Mouse (Mus musculus) midbrain, embryonic 14.5 days (tissue): ENCODE results near the gene Map4k3. TPM values are rescaled to one million over a fixed set of nuclear protein-coding genes. Genes with fewer than 3 reads are reported as not detected.

ENCODE experiments used
- ATAC-seq: fragments of 200-750 bp; cut with Nextera tagmentation; 2 replicates; pipeline ENCODE4 v1.8.0; 2017; ENCODE audit warnings: moderate number of reproducible peaks, moderate library complexity; ENCODE audit not compliant: low FRiP score, low TSS enrichment
- DNase-seq: peaks from one replicate; pipeline ENCODE4 v3.0.0-alpha.2; 2015
- H3K27ac ChIP-seq: fragments of 300-500 bp; sonication (generic); replicated peaks from 2 replicates; pipeline ENCODE4 v1.5.1; 2014; ENCODE audit warnings: mild to moderate bottlenecking, low read depth, low read length, moderate library complexity
- H3K27me3 ChIP-seq: fragments of 300-500 bp; sonication (generic); 2 replicates; pipeline ENCODE4 v1.6.1; 2014; ENCODE audit warnings: low read length, control low read depth, mixed read lengths; ENCODE audit not compliant: control insufficient read depth, insufficient read depth
- H3K36me3 ChIP-seq: fragments of 300-500 bp; sonication (generic); 2 replicates; pipeline ENCODE4 v1.6.1; 2014; ENCODE audit warnings: low read length, control low read depth; ENCODE audit not compliant: control insufficient read depth, insufficient read depth
- H3K4me1 ChIP-seq: fragments of 300-500 bp; sonication (generic); 2 replicates; pipeline ENCODE4 v1.6.1; 2014; ENCODE audit warnings: mild to moderate bottlenecking, antibody characterized with exemption, low read length, control low read depth; ENCODE audit not compliant: control insufficient read depth, insufficient read depth
- H3K4me2 ChIP-seq: fragments of 300-500 bp; sonication (generic); 2 replicates; pipeline ENCODE4 v1.6.1; 2014; ENCODE audit warnings: mild to moderate bottlenecking, low read length, moderate library complexity
- H3K4me3 ChIP-seq: fragments of 300-500 bp; sonication (generic); replicated peaks from 2 replicates; pipeline ENCODE4 v1.5.1; 2014; ENCODE audit warnings: low read depth, low read length
- H3K9ac ChIP-seq: fragments of 300-500 bp; sonication (generic); replicated peaks from 2 replicates; pipeline ENCODE4 v1.6.1; 2014; ENCODE audit warnings: mild to moderate bottlenecking, low read length, moderate library complexity
- H3K9me3 ChIP-seq: fragments of 300-500 bp; sonication (generic); 2 replicates; pipeline ENCODE4 v1.6.1; 2016; ENCODE audit warnings: low read length, control low read depth, mixed read lengths; ENCODE audit not compliant: control insufficient read depth
- WGBS: fragments of 180-500 bp; shearing (Covaris S2); extraction: QIAGEN DNeasy Blood & Tissue Kit; methylation state at CpG from one replicate; pipeline ENCODE4 v1.1.7; 2014; 5-methylcytosine and 5-hydroxymethylcytosine counted together
- polyA plus RNA-seq: library from polyadenylated mRNA; unstranded; fragments of >200 nt; fragmentation: Nextera tagmentation; extraction: Ambion mirVana; gene quantifications from 2 replicates; pipeline ENCODE4 v1.2.1, GENCODE M21; 2014

Gene Map4k3
- polyA plus RNA-seq, 1 experiment from 2014 or later, result 39.7 TPM

DNA sequence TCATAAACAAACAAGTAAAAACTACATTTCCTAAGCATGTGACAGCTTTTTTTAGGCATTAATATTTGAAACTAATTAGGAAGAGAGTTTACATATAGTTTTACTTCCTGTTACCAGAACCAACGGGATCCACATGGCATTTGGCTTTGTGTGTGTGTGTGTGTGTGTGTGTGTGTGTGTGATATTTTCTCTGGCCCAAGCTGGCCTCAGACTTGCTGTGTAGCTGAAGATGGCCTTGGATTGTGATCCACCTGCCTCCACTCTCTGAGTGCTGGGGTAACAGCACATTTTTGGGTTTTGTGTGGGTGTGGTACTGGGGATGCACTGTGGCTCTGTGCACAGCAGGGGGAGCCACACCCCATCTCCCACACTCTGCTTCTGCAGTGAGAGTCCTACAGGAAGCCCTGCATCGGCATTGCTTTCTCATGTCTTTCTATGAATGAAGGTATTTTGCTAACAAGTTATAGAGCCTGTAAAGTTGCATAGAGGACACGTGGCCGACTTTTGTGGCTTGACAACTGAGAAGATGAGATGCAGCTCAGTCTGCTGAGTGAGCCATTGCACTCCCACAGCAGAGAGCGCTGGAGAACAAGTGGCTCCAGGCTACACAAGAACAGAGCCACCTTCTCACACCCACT is 107.4 kb downstream of the Map4k3 start:
- Histone ChIP-seq H3K36me3 (0 out of 2 replicates have a peak, but pooled peaks cover 21% of the 10 kb centered on the region), H3K27me3 (no peaks in the 10 kb centered on the region), H3K9me3 (no peaks in the 10 kb centered on the region), H3K4me2 (no peak overlapping the region), H3K4me1 (no peaks in the 10 kb centered on the region), H3K27ac (no peak overlapping the region), H3K9ac (no peak overlapping the region), H3K4me3 (no peak overlapping the region)
- DNase-seq (peak; percentile 78), ATAC-seq (peak; percentile 55; the same call in 1 of the 2 replicates)
- 66% methylated on average over 5 of the region's 5 CpGs for WGBS

DNA sequence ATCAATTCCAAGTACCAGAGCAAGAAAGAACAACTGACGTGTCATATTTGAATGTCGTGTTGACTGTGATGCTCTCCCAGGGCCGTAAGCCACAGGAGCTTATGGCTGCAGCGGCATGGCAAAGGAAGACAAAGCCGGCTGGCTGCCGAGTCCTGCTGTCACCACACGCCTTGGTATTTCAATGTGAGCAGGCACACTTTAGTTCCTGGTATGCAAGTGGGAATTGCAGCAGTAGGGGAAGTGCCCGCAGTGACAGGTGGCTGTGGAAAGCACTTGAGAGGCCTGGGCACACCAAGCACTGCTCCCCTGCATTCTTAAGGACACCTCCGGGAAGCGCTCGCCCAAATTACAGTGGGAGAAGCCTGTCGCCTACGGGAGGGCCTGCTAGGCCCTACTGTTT is 108.7 kb downstream of the Map4k3 start:
- peak; percentile 12 for DNase-seq
- no peak for ATAC-seq
- Histone ChIP-seq H3K4me2 (no peak overlapping the region), H3K27ac (0 out of 2 replicates have a peak overlapping the region, but pooled peaks have one; percentile 14), H3K9ac (no peak overlapping the region), H3K9me3 (no peaks in the 10 kb centered on the region), H3K27me3 (no peaks in the 10 kb centered on the region), H3K4me1 (no peaks in the 10 kb centered on the region), H3K36me3 (peaks cover 34% of the 10 kb centered on the region), H3K4me3 (no peak overlapping the region)
- WGBS, result 81% methylated on average over 13 of the region's 13 CpGs

GRCm38 (mm10) chr17:80618890-80619289 is 109.4 kb downstream of the Map4k3 start:
- DNase-seq (peak; percentile 18), ATAC-seq (no peak)
- no peak overlapping the region for H3K9ac ChIP-seq
- no peak overlapping the region for H3K4me2 ChIP-seq
- H3K4me3 ChIP-seq, result no peak overlapping the region
- H3K27me3 ChIP-seq, result no peaks in the 10 kb centered on the region
- 75% methylated on average over 5 of the region's 5 CpGs for WGBS
- peaks cover 39% of the 10 kb centered on the region for H3K36me3 ChIP-seq
- no peaks in the 10 kb centered on the region for H3K9me3 ChIP-seq
- H3K27ac ChIP-seq, result no peak overlapping the region
- no peaks in the 10 kb centered on the region for H3K4me1 ChIP-seq

- ATAC-seq (no peak), DNase-seq (no peak)
- Histone ChIP-seq H3K4me3 (no peak overlapping the region), H3K9me3 (no peaks in the 10 kb centered on the region), H3K4me1 (no peaks in the 10 kb centered on the region), H3K27ac (no peak overlapping the region), H3K9ac (no peak overlapping the region), H3K36me3 (peaks cover 87% of the 10 kb centered on the region), H3K4me2 (no peak overlapping the region), H3K27me3 (no peaks in the 10 kb centered on the region)
- 97% methylated on average over 6 of the region's 6 CpGs for WGBS
Measured at GRCm38 (mm10) chr17:80603806-80604205, 124.5 kb downstream of the Map4k3 start.

DNA sequence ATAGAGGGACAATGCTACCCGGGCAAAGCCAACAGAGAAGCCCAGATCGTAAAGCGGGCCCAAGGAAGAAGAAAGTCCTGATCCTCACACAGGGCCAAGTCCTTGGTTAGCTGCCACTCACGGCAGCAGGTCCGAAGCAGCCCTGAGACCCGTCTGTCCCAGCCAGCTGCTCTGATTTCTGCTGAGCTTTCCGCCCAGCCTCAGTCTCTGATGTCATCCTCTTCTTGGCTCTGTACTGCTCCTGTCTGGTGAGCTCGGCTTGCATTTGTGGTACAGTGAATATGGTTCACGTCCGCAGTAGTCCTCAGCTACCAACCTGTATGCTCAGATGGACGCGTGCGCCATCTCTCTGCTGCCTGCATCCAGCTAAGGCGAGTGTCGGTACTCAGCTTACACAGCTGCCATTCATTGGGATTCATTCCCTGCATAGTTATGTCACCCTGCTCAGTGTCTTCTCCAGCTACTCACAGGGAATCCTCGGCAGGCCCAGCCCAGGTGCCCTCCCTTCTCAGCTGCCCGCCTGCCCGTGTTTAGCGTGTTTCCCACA is 125.1 kb downstream of the Map4k3 start:
- WGBS, result 96% methylated on average over 19 of the region's 19 CpGs
- Histone ChIP-seq H3K9me3 (no peaks in the 10 kb centered on the region), H3K27ac (no peak overlapping the region), H3K4me2 (no peak overlapping the region), H3K9ac (no peak overlapping the region), H3K36me3 (peaks cover 82% of the 10 kb centered on the region), H3K4me3 (no peak overlapping the region), H3K27me3 (no peaks in the 10 kb centered on the region), H3K4me1 (no peaks in the 10 kb centered on the region)
- ATAC-seq, result no peak
- no peak for DNase-seq

DNA sequence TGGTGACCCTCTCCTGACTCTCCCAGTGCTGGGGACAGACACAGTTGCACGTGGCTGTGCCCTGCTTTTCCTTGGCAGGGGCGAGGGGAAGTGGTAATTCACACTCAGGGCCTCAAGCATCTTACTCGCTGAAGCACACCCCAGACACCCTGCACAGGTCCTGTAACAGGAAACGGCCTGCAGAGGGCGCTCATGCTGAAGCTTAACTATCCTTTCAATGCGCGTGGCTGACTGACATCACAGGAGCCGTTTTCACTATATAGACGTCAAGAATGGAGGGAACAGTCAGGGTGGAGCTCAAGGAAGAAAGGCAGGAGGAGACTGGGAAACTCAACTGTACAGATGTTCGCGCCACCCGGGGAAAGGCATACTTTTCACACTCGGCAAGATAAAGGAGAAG is 126.9 kb downstream of the Map4k3 start:
- Histone ChIP-seq H3K36me3 (peaks cover 84% of the 10 kb centered on the region), H3K9ac (no peak overlapping the region), H3K4me1 (no peaks in the 10 kb centered on the region), H3K27me3 (no peaks in the 10 kb centered on the region), H3K4me3 (no peak overlapping the region), H3K27ac (no peak overlapping the region), H3K4me2 (no peak overlapping the region), H3K9me3 (no peaks in the 10 kb centered on the region)
- DNase-seq (peak; percentile 81), ATAC-seq (no peak; the same call in 1 of the 2 replicates)
- WGBS, result 53% methylated on average over 13 of the region's 13 CpGs

DNA sequence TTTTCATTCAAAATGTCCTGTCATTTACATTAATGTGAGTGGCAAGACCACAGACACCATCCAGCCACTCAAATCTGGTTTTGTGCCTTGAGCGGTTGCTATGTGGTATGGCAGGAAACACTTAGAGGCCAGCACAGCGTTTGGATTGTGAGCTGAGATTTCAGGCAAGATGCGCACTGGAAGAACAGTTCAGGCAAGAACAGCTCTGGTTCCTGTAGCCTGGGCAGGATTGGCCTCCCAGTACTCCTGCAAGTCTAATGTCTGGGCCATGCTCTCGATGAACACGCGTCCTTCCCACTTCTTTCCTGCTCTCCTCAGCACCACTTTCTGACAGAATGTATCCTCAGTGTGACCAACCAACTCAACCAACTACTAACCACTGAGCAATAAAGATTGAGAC is 145.2 kb downstream of the Map4k3 start:
- DNase-seq (no peak), ATAC-seq (no peak)
- Histone ChIP-seq H3K36me3 (peaks cover 49% of the 10 kb centered on the region), H3K9ac (no peak overlapping the region), H3K4me2 (no peak overlapping the region), H3K4me3 (no peak overlapping the region), H3K4me1 (no peaks in the 10 kb centered on the region), H3K27ac (no peak overlapping the region), H3K9me3 (no peaks in the 10 kb centered on the region), H3K27me3 (peaks cover 2% of the 10 kb centered on the region; the same call in 1 of the 2 replicates)
- 99% methylated on average over 6 of the region's 6 CpGs for WGBS

- no peak overlapping the region for H3K27ac ChIP-seq
- no peak overlapping the region for H3K4me3 ChIP-seq
- H3K4me1 ChIP-seq, result peaks cover 7% of the 10 kb centered on the region
- DNase-seq, result no peak
- H3K9ac ChIP-seq, result no peak overlapping the region
- H3K36me3 ChIP-seq, result peaks cover 39% of the 10 kb centered on the region
- no peaks in the 10 kb centered on the region for H3K9me3 ChIP-seq
- H3K4me2 ChIP-seq, result no peak overlapping the region
- peaks cover 3% of the 10 kb centered on the region; the same call in 1 of the 2 replicates for H3K27me3 ChIP-seq
- ATAC-seq, result no peak
- whole genome bisulfite sequencing, result 78% methylated on average over 6 of the region's 6 CpGs
Measured at GRCm38 (mm10) chr17:80579901-80580300, 148.4 kb downstream of the Map4k3 start.

DNA sequence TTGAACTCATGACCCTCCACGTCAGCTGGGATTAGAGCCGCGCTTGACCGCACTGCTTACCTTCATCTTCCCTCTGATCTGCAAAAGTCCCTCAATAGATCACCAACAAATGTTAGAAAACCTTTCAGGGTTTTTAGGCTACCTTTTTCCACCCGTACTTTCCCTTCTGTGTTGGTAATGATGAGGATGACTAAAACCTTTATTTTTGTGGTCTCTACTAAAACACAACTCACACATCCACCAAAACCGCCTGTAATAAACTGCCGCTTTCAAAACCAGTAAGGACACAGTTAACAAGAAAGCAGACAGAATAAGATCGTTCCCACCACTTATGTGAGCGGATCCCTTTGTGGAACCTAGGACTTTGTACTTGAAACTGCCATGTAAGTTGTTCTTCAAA is 149.2 kb downstream of the Map4k3 start:
- no peak overlapping the region for H3K9ac ChIP-seq
- no peak overlapping the region for H3K27ac ChIP-seq
- peaks cover 31% of the 10 kb centered on the region for H3K36me3 ChIP-seq
- 89% methylated on average over 9 of the region's 9 CpGs for WGBS
- no peaks in the 10 kb centered on the region for H3K9me3 ChIP-seq
- H3K4me3 ChIP-seq, result no peak overlapping the region
- H3K4me2 ChIP-seq, result no peak overlapping the region
- ATAC-seq (no peak), DNase-seq (no peak)
- H3K27me3 ChIP-seq, result peaks cover 3% of the 10 kb centered on the region; the same call in 1 of the 2 replicates
- peaks cover 7% of the 10 kb centered on the region for H3K4me1 ChIP-seq
